Mouse (Mus musculus) erythroblast, embryonic 14.5 days (primary cell): ENCODE results near the gene Myl4.

ENCODE experiments used
- GATA1 ChIP-seq: IDR thresholded peaks from 2 replicates; pipeline ENCODE4 v1.6.1; 2012; ENCODE audit warnings: low read length, inconsistent platforms, mixed read lengths
- TAL1 ChIP-seq: IDR thresholded peaks from 3 replicates; pipeline ENCODE4 v1.6.1; 2012; ENCODE audit warnings: low read length, inconsistent platforms, mixed read lengths

DNA sequence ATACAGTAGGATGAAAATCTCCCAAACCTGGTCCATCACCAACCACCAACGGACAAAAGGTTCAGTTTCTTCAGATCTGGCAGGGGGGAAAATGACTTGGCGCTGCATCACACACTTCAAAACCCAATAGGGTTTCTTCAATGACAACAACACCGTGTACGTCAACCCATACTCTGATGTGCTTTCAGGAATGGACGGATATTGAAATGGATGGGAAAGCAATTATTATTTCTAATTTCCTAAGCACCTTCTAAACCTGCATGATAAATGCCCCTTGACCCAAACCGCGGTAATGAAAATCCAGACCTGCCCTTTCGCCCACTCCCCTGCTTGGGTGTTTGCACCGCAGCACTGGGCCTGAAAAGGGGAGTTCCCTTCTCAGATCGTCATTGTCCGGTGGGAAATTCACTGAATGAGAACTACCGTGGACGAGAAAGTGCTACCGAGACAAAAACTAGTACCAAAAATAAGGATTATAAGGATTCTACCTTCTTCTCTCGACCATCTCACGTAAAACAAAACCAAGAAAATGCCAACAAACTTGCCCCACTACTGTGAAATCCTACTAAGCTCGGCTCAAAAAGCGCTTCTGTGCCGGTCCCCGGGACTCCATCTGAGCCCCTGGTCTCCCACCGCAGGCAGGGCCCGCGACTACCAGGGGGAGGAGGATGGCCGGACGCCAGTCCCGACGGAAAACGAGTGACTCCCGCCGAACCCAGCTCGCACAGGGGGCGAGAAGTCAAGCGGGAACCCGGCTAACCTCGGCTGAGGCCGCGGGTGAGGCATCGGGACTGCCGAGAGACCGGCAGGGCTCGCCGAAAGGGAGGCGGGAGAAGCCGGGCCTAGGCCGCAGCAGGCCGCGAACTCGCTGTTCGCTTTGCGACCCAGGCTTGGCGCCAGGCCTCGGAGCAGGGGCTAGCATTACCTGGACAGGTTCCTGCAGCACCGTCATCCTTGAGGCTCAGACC lies 741 bp upstream of the Myl4 start:
- TF ChIP-seq TAL1 (no peak), GATA1 (no peak)
